Mouse (Mus musculus) liver, adult 2 months (tissue): ENCODE measurements at regions not wholly inside any gene's neighbourhood (a gene's known extent, or its start where the extent isn't known, plus 50 kb on each side); places are given as distances from the start of the nearest gene placed in this dataset.

Experiments used
- DNase-seq: peaks from one replicate; pipeline ENCODE4 v3.0.0-alpha.2; 2011; ENCODE audit warnings: low read depth, low spot score; ENCODE audit errors: extremely low read depth
- H3K27ac ChIP-seq: fragments of 200-500 bp; replicated peaks from 2 replicates; pipeline ENCODE4 v1.5.1; 2012; ENCODE audit warnings: low read depth, mild to moderate bottlenecking, control low read depth, inconsistent platforms, low read length; ENCODE audit not compliant: insufficient read depth
- H3K27me3 ChIP-seq: fragments of 200-500 bp; 2 replicates; pipeline ENCODE4 v1.6.1; 2012; ENCODE audit warnings: mild to moderate bottlenecking, moderate library complexity, low read length, inconsistent platforms; ENCODE audit not compliant: control insufficient read depth, insufficient read depth
- H3K36me3 ChIP-seq: fragments of 200-500 bp; 2 replicates; pipeline ENCODE4 v1.6.1; 2012; ENCODE audit warnings: low read length, inconsistent platforms; ENCODE audit not compliant: control insufficient read depth, insufficient read depth
- H3K4me1 ChIP-seq: fragments of 200-500 bp; 2 replicates; pipeline ENCODE4 v1.6.1; 2011; ENCODE audit warnings: low read length; ENCODE audit not compliant: control insufficient read depth, insufficient read depth
- H3K4me3 ChIP-seq: fragments of 200-500 bp; 2 replicates; pipeline ENCODE4 v1.5.1; 2011; ENCODE audit warnings: low read depth, mild to moderate bottlenecking, control low read depth, low read length, moderate library complexity; ENCODE audit not compliant: insufficient read depth
- H3K79me2 ChIP-seq: fragments of 200-500 bp; 2 replicates; pipeline ENCODE4 v1.6.1; 2012; ENCODE audit warnings: inconsistent platforms, mild to moderate bottlenecking, low read length, moderate library complexity; ENCODE audit not compliant: control insufficient read depth, insufficient read depth
- H3K9ac ChIP-seq: fragments of 200-500 bp; 2 replicates; pipeline ENCODE4 v1.6.1; 2012; ENCODE audit warnings: low read depth, mild to moderate bottlenecking, control low read depth, inconsistent platforms, low read length
- CTCF ChIP-seq: fragments of 200-500 bp; IDR thresholded peaks from 2 replicates; pipeline ENCODE4 v1.5.1; 2011; ENCODE audit warnings: low read depth, low read length, control low read depth
- POLR2A ChIP-seq: fragments of 200-500 bp; IDR thresholded peaks from 2 replicates; pipeline ENCODE4 v1.6.1; 2011; ENCODE audit warnings: low read length, control low read depth; ENCODE audit not compliant: insufficient read depth; ENCODE audit errors: extremely low read depth
- WGBS: fragments of 180-500 bp; shearing (Covaris S2); methylation state at CpG from one replicate; pipeline ENCODE4 v1.1.7; 2018; 5-methylcytosine and 5-hydroxymethylcytosine counted together

DNA sequence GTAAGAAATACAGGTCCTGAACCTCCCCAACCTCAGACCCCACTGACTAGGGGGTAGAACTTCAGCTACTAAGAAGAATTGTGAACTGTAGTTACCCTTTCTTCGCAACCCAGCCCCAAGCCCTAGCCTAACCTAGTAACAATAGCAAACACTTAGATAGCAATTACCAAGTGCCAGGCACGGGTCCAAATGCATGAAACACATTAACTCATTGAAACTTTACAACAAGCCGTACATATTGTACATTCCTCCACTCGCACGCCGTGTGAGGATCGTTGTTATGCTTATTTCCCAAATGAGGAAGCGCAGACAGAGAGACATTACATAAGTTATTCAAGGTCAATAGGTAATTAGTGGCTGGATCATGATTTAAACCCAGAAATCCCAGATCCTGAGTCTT is 100.5 kb downstream of the Cyp26b1 start:
- Histone ChIP-seq H3K4me1 (no peaks in the 10 kb centered on the region), H3K9ac (no peak overlapping the region), H3K79me2 (no peaks in the 10 kb centered on the region), H3K4me3 (no peak overlapping the region), H3K27ac (no peak overlapping the region), H3K36me3 (no peaks in the 10 kb centered on the region), H3K27me3 (no peaks in the 10 kb centered on the region)
- no peak for TF ChIP-seq POLR2A
- no peak for TF ChIP-seq CTCF
- WGBS = 85% methylated on average over 8 of the region's 8 CpGs
- DNase-seq = no peak

DNA sequence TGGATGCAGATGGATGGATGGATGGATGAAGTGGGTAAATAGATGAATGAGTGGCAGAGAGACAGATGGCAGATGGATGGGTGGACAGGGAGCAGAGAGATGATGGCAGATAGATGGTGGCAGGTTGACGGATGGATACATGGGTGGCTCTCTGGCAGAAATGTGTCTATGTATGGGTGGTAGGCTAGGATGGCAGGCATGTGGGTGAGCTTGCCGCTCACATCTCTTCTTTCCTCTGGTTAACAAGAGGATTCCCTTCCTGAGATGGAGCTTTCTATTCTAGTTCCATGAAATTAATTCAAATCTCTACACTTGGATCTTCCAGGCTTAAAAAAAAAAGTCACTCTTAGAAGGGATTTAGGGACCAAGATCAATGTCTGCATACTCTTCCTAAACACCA is 101.1 kb downstream of the Cyp26b1 start:
- H3K36me3 ChIP-seq = no peaks in the 10 kb centered on the region
- peaks cover 2% of the 10 kb centered on the region; the same call in 1 of the 2 replicates for H3K27me3 ChIP-seq
- H3K4me3 ChIP-seq = no peak overlapping the region
- TF ChIP-seq POLR2A (no peak), CTCF (no peak)
- DNase-seq = no peak
- H3K79me2 ChIP-seq = no peaks in the 10 kb centered on the region
- H3K4me1 ChIP-seq = no peaks in the 10 kb centered on the region
- H3K27ac ChIP-seq = no peak overlapping the region
- WGBS = 100% methylated on average over 2 of the region's 2 CpGs
- no peak overlapping the region for H3K9ac ChIP-seq

DNA sequence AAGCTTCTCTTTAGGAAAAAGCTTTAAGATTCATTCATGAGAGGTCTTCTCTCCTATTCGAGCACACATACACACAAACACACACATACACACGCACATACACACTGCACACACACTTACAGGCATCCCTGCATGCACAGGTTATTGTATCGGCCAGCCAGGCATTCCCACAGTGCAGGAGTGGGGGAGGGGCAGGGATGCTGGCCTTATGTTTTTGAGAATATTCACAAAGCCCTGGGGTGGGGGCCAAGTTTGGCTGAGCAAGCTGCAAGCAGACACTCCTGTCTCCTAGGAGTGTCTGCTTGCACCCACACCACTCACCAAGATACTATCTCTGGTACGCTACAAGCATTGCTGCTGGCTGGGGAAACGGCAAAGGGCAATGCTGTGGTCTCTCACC is 102.6 kb downstream of the Cyp26b1 start:
- 82% methylated on average over 5 of the region's 5 CpGs for WGBS
- H3K79me2 ChIP-seq = no peaks in the 10 kb centered on the region
- H3K27me3 ChIP-seq = peaks cover 3% of the 10 kb centered on the region; the same call in 1 of the 2 replicates
- H3K4me3 ChIP-seq = no peak overlapping the region
- no peak for DNase-seq
- no peaks in the 10 kb centered on the region for H3K36me3 ChIP-seq
- no peak for TF ChIP-seq POLR2A
- TF ChIP-seq CTCF = no peak
- no peak overlapping the region for H3K9ac ChIP-seq
- no peak overlapping the region for H3K27ac ChIP-seq
- no peaks in the 10 kb centered on the region for H3K4me1 ChIP-seq

DNA sequence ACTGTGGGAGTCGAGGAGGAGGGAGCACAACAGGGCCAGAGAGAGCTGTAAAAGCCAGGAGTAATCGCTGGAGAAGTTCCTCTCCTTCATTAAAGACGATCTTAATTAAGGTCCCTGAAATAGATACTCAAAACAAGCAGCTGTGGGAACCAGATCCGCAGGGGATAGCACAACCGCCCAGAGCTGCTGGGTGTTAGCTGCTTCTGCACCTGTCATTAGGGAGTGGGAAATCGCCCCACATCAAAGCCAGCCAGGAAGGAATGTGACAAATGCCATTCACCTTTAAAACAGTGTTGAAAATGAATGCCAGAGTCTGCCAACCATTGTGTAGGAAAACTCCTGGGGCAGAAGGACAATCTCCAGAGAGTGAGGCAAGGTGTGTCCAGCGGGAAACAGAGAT is 112.5 kb downstream of the Cyp26b1 start:
- no peak overlapping the region for H3K4me3 ChIP-seq
- WGBS = 46% methylated on average over 7 of the region's 7 CpGs
- H3K9ac ChIP-seq = no peak overlapping the region
- no peaks in the 10 kb centered on the region for H3K4me1 ChIP-seq
- H3K27me3 ChIP-seq = no peaks in the 10 kb centered on the region
- no peak overlapping the region for H3K27ac ChIP-seq
- no peak for TF ChIP-seq CTCF
- TF ChIP-seq POLR2A = no peak
- DNase-seq = no peak
- H3K79me2 ChIP-seq = no peaks in the 10 kb centered on the region
- H3K36me3 ChIP-seq = no peaks in the 10 kb centered on the region

DNA sequence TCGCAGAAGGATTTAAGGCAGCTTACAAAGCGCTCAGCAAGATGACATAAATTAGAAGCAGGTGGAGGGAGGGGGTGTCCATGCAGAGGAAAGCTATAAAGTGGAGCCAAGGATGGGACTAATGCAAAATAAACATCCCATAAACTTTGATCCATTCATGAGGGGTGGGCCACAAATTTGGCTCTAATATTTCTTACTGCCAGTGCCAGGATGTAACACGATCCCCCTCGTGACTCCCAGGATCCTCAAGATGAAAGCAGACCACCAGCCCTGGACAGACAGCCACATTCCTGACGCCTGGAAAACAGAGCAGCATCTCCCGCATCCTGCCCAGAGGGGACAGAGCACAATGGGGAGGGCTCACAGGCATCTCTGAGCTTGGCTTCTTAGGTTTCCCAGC is 116.6 kb downstream of the Cyp26b1 start:
- Histone ChIP-seq H3K4me1 (no peaks in the 10 kb centered on the region), H3K27me3 (no peaks in the 10 kb centered on the region), H3K4me3 (no peak overlapping the region), H3K79me2 (no peaks in the 10 kb centered on the region), H3K27ac (no peak overlapping the region), H3K9ac (no peak overlapping the region), H3K36me3 (no peaks in the 10 kb centered on the region)
- WGBS = 66% methylated on average over 6 of the region's 6 CpGs
- TF ChIP-seq CTCF (no peak), POLR2A (no peak)
- no peak for DNase-seq

DNA sequence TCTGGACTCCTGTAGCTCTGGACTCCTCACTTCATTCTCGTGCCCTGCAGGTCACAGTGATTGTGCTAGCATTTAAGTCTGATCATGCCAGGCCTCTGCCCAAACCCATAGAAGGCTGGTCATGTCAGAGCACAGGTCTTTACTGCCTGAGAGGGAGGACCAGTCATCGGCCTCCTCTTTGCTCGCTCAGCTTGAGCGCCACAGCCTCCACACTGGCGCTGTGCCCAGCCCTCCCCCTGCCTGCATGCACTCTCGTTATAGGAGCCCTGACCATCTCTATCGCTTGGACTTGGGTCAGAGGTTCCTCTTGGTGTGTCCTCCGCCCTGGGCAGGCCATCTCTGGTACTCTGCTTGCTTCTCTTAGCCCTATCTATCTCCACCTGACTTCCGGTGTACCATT is 117.2 kb downstream of the Cyp26b1 start:
- DNase-seq = no peak
- no peaks in the 10 kb centered on the region for H3K36me3 ChIP-seq
- no peaks in the 10 kb centered on the region for H3K79me2 ChIP-seq
- no peak overlapping the region for H3K27ac ChIP-seq
- H3K4me3 ChIP-seq = no peak overlapping the region
- H3K27me3 ChIP-seq = no peaks in the 10 kb centered on the region
- H3K9ac ChIP-seq = no peak overlapping the region
- no peaks in the 10 kb centered on the region for H3K4me1 ChIP-seq
- TF ChIP-seq CTCF (no peak), POLR2A (no peak)
- WGBS = 53% methylated on average over 9 of the region's 9 CpGs
